Mouse (Mus musculus) spleen, adult 18-20 months (tissue): ENCODE data around the gene Slc2a1.

Experiments
- DNase-seq, 2 experiments: peaks; one replicate each; pipeline ENCODE4 v3.0.0; 2022; ENCODE audit warnings: mixed read lengths in 2 of 2

Gene Slc2a1

GRCm38 (mm10) chr4:119098216-119099210, 10.0 kb upstream of the Slc2a1 start:
- DNase-seq, result no peak

- DNase-seq, result no peak
These were observed 7.1 kb upstream of the Slc2a1 start for GRCm38 (mm10) chr4:119101392-119101791.

- no peak for DNase-seq
These were observed 6.0 kb upstream of the Slc2a1 start for GRCm38 (mm10) chr4:119102350-119103126.

GRCm38 (mm10) chr4:119104847-119105246, 3.7 kb upstream of the Slc2a1 start:
- no peak for DNase-seq

GRCm38 (mm10) chr4:119105704-119106103, 2.8 kb upstream of the Slc2a1 start:
- DNase-seq, result peak; percentile 71 to 73

GRCm38 (mm10) chr4:119107867-119108266, 644 bp upstream of the Slc2a1 start:
- DNase-seq, result no peak

GRCm38 (mm10) chr4:119109640-119110039, 1.1 kb downstream of the Slc2a1 start:
- no peak for DNase-seq

- DNase-seq, result no peak
These were observed 2.0 kb downstream of the Slc2a1 start for GRCm38 (mm10) chr4:119110512-119110911.

GRCm38 (mm10) chr4:119111410-119111809, 2.9 kb downstream of the Slc2a1 start:
- DNase-seq, result no peak

- no peak for DNase-seq
These were observed 3.9 kb downstream of the Slc2a1 start for GRCm38 (mm10) chr4:119112256-119112885.

GRCm38 (mm10) chr4:119115611-119116070, 7.1 kb downstream of the Slc2a1 start:
- DNase-seq, result no peak

GRCm38 (mm10) chr4:119116336-119116735, 7.8 kb downstream of the Slc2a1 start:
- DNase-seq, result no peak

GRCm38 (mm10) chr4:119117571-119117970, 9.1 kb downstream of the Slc2a1 start:
- no peak for DNase-seq

GRCm38 (mm10) chr4:119118659-119119077, 10.2 kb downstream of the Slc2a1 start:
- DNase-seq, result no peak

- no peak for DNase-seq
These were observed 10.8 kb downstream of the Slc2a1 start for GRCm38 (mm10) chr4:119119354-119119753.

- DNase-seq, result no peak
These were observed 11.6 kb downstream of the Slc2a1 start for GRCm38 (mm10) chr4:119120095-119120494.

- DNase-seq, result no peak
These were observed 12.7 kb downstream of the Slc2a1 start for GRCm38 (mm10) chr4:119121249-119121648.

GRCm38 (mm10) chr4:119124771-119125273, 16.3 kb downstream of the Slc2a1 start:
- no peak for DNase-seq

GRCm38 (mm10) chr4:119125577-119126270, 17.2 kb downstream of the Slc2a1 start:
- DNase-seq, result no peak

- DNase-seq, result peak; percentile 53 to 59
These were observed 18.7 kb downstream of the Slc2a1 start for GRCm38 (mm10) chr4:119127229-119127628.

- DNase-seq, result no peak
These were observed 20.0 kb downstream of the Slc2a1 start for GRCm38 (mm10) chr4:119128547-119128946.

GRCm38 (mm10) chr4:119129096-119129495, 20.6 kb downstream of the Slc2a1 start:
- DNase-seq, result no peak
